In genomic region chr12:6046866-6047689, GRCm38 (mm10) we compare ENCODE assay signal across 13 mouse cellular contexts.
DNase-seq lines count a peak whose midpoint lies in the region; ATAC-seq and TF ChIP-seq lines count a peak whose summit lies in the region.
"Had no signal": no experiment of that assay in that cellular context is flagged by ENCODE, and none has a peak within 500 bp of the region (broad histone marks: within the 10 kb centered on the region; RNA-seq: fewer than 3 reads in every experiment).

No protein-coding gene starts in this region.

- no peaks in the 10 kb centered on the region for H3K4me1 ChIP-seq in lung, postnatal 0 days (ENCODE audit: insufficient read depth, low read depth, low read length)
- H3K4me1 ChIP-seq: embryonic facial prominence, embryonic 10.5 days; liver, embryonic 15.5 days had no signal

- no peak overlapping the region for H3K9ac ChIP-seq in lung, postnatal 0 days (replicated peaks; ENCODE audit: low read depth)
- H3K9ac ChIP-seq: liver, embryonic 15.5 days had no signal

- H3K27me3 ChIP-seq in lung, postnatal 0 days (replicated peaks; ENCODE audit: insufficient read depth, low read length), result no peaks in the 10 kb centered on the region
- H3K27me3 ChIP-seq: liver, embryonic 15.5 days had no signal

- no peak for TF ChIP-seq EP300 in lung, postnatal 0 days (IDR thresholded peaks at IDR 0.05)

- whole genome bisulfite sequencing in lung, postnatal 0 days, result 66% methylated on average over 9 of the region's 9 CpGs

- TF ChIP-seq CTCF in lung, postnatal 0 days (IDR thresholded peaks at IDR 0.05), result no peak

- H3K27ac ChIP-seq in lung, postnatal 0 days (ENCODE audit: low read length), result no peak overlapping the region
- H3K27ac ChIP-seq: embryonic facial prominence, embryonic 10.5 days; left cerebral cortex, adult 2 months; liver, embryonic 15.5 days; stomach, postnatal 0 days had no signal

- no peaks in the 10 kb centered on the region for H3K36me3 ChIP-seq in lung, postnatal 0 days (ENCODE audit: insufficient read depth, low read length)
- H3K36me3 ChIP-seq: embryonic facial prominence, embryonic 10.5 days; liver, embryonic 15.5 days had no signal

- no peak overlapping the region for H3K4me3 ChIP-seq in lung, postnatal 0 days (ENCODE audit: low read depth, low read length)
- H3K4me3 ChIP-seq: embryonic facial prominence, embryonic 10.5 days; left cerebral cortex, adult 2 months; liver, embryonic 15.5 days had no signal

- no peak overlapping the region for H3K4me2 ChIP-seq in lung, postnatal 0 days (replicated peaks; ENCODE audit: low read depth, low read length)
- H3K4me2 ChIP-seq: liver, embryonic 15.5 days had no signal

- peak; percentile 41 for ATAC-seq in frontal cortex, adult (ENCODE audit: low TSS enrichment)
- ATAC-seq in lung, postnatal 0 days, result no peak

- DNase-seq in frontal cortex, postnatal 14 days (ENCODE audit: low spot score in 2 of 2), result no peak
- DNase-seq in cerebellum, postnatal 36 days, result peak; percentile 60 to 67
- peak; percentile 19 to 37 for DNase-seq in layer of hippocampus, postnatal 10 days (ENCODE audit: low spot score in 2 of 2)
- peak; percentile 25 to 35 for DNase-seq in right cerebral cortex, postnatal 10 days (ENCODE audit: low spot score in 2 of 2)
- no peak for DNase-seq in spleen, adult 18-20 months
- no peak for DNase-seq in thymus, postnatal 14 days
- no peak for DNase-seq in lung, postnatal 0 days (ENCODE audit: low spot score)
- DNase-seq: heart, postnatal 4 days had no signal

- H3K9me3 ChIP-seq in lung, postnatal 0 days (ENCODE audit: low read length), result no peaks in the 10 kb centered on the region
- H3K9me3 ChIP-seq: embryonic facial prominence, embryonic 10.5 days; liver, embryonic 15.5 days had no signal

Comparison
In these comparisons a context has a peak if more than half of its experiments do, and no peak if none do; other contexts are left out.
1. DNase-seq: peak in cerebellum, postnatal 36 days (2 of 2), layer of hippocampus, postnatal 10 days (2 of 2) and right cerebral cortex, postnatal 10 days (2 of 2); none in frontal cortex, postnatal 14 days (0 of 2), spleen, adult 18-20 months (0 of 2), thymus, postnatal 14 days (single experiment) and lung, postnatal 0 days (single experiment).